Mouse (Mus musculus): Measurements from ENCODE around the gene Gm20741. TPM values are rescaled to one million over a fixed set of nuclear protein-coding genes. Genes with fewer than 3 reads are reported as not detected.

The Gm20741 gene
- polyA plus RNA-seq, 1 experiment from 2014 or later: not detected

GRCm38 (mm10) chr16:88777596-88777995 is 34.4 kb downstream of the Gm20741 start, which contains the start of gene Gm5965:
TSS of gene Gm5965 (plus strand) at chr16:88777896.
- ATAC-seq (ENCODE audit: insufficient read depth, low FRiP score): no peak
- H3K9me3 ChIP-seq (replicated peaks; ENCODE audit: control insufficient read depth, low read length): no peaks in the 10 kb centered on the region
- H3K4me1 ChIP-seq (ENCODE audit: control insufficient read depth, insufficient read depth, low read length): no peaks in the 10 kb centered on the region
- H3K27me3 ChIP-seq (ENCODE audit: control insufficient read depth, insufficient read depth, low read length): no peaks in the 10 kb centered on the region
- no peak within 1 kb of the TSS for H3K4me2 ChIP-seq (ENCODE audit: low read depth, low read length)
- H3K27ac ChIP-seq (ENCODE audit: low read length): no peak within 1 kb of the TSS
- no peak within 1 kb of the TSS for H3K9ac ChIP-seq (ENCODE audit: low read length)
- no peak within 1 kb of the TSS for H3K4me3 ChIP-seq (replicated peaks; ENCODE audit: low read length)
- WGBS: 82% methylated on average over 5 of the region's 6 CpGs
- no peaks in the 10 kb centered on the region for H3K36me3 ChIP-seq (ENCODE audit: control insufficient read depth, insufficient read depth, low read length)

GRCm38 (mm10) chr16:88774106-88774505 is 37.9 kb downstream of the Gm20741 start, which contains the start of gene 2310057N15Rik:
TSS of gene 2310057N15Rik (minus strand) at chr16:88774206.
- no peak within 1 kb of the TSS for H3K4me3 ChIP-seq (replicated peaks; ENCODE audit: low read length)
- ATAC-seq (ENCODE audit: insufficient read depth, low FRiP score): no peak
- H3K36me3 ChIP-seq (ENCODE audit: control insufficient read depth, insufficient read depth, low read length): no peaks in the 10 kb centered on the region
- H3K27ac ChIP-seq (ENCODE audit: low read length): no peak within 1 kb of the TSS
- H3K9me3 ChIP-seq (replicated peaks; ENCODE audit: control insufficient read depth, low read length): no peaks in the 10 kb centered on the region
- no peaks in the 10 kb centered on the region for H3K4me1 ChIP-seq (ENCODE audit: control insufficient read depth, insufficient read depth, low read length)
- no peaks in the 10 kb centered on the region for H3K27me3 ChIP-seq (ENCODE audit: control insufficient read depth, insufficient read depth, low read length)
- H3K9ac ChIP-seq (ENCODE audit: low read length): no peak within 1 kb of the TSS
- no peak within 1 kb of the TSS for H3K4me2 ChIP-seq (ENCODE audit: low read depth, low read length)
- WGBS: 86% methylated on average over 2 of the region's 2 CpGs

Other genes with a start within 250 kb of the Gm20741 start
- gene Cldn8, start 249.0 kb downstream of the Gm20741 start, polyA plus RNA-seq (2015; fragmentation: Nextera tagmentation; extraction: Ambion mirVana): 11.0 and 11.6 TPM in 2 replicates
- not detected in 2 replicates for gene Krtap24-1, start 199.9 kb downstream of the Gm20741 start, polyA plus RNA-seq (2015; fragmentation: Nextera tagmentation; extraction: Ambion mirVana)
- not detected in 2 replicates for gene 2310079G19Rik, start 184.6 kb downstream of the Gm20741 start, polyA plus RNA-seq (2015; fragmentation: Nextera tagmentation; extraction: Ambion mirVana)
- not detected in 2 replicates for gene Krtap26-1, start 164.4 kb downstream of the Gm20741 start, polyA plus RNA-seq (2015; fragmentation: Nextera tagmentation; extraction: Ambion mirVana)
- not detected in 2 replicates for gene Krtap27-1, start 140.5 kb downstream of the Gm20741 start, polyA plus RNA-seq (2015; fragmentation: Nextera tagmentation; extraction: Ambion mirVana)
- not detected in 2 replicates for gene 2310061N02Rik, start 104.3 kb downstream of the Gm20741 start, polyA plus RNA-seq (2015; fragmentation: Nextera tagmentation; extraction: Ambion mirVana)
- not detected in 2 replicates for gene Krtap13-1, start 83.4 kb downstream of the Gm20741 start, polyA plus RNA-seq (2015; fragmentation: Nextera tagmentation; extraction: Ambion mirVana)
- not detected in 2 replicates for gene Krtap13, start 60.6 kb downstream of the Gm20741 start, polyA plus RNA-seq (2015; fragmentation: Nextera tagmentation; extraction: Ambion mirVana)
- gene 2310034C09Rik, start 53.4 kb downstream of the Gm20741 start, polyA plus RNA-seq (2015; fragmentation: Nextera tagmentation; extraction: Ambion mirVana): not detected in 2 replicates
- gene 2310057N15Rik, start 38.0 kb downstream of the Gm20741 start, polyA plus RNA-seq (2015; fragmentation: Nextera tagmentation; extraction: Ambion mirVana): not detected in 2 replicates
- not detected in 2 replicates for gene Gm5965, start 34.3 kb downstream of the Gm20741 start, polyA plus RNA-seq (2015; fragmentation: Nextera tagmentation; extraction: Ambion mirVana)
- gene Krtap15, start 8.0 kb upstream of the Gm20741 start, polyA plus RNA-seq (2015; fragmentation: Nextera tagmentation; extraction: Ambion mirVana): not detected in 2 replicates
- not detected in 2 replicates for gene Krtap14, start 13.9 kb upstream of the Gm20741 start, polyA plus RNA-seq (2015; fragmentation: Nextera tagmentation; extraction: Ambion mirVana)
- gene Krtap19-1, start 57.2 kb upstream of the Gm20741 start, polyA plus RNA-seq (2015; fragmentation: Nextera tagmentation; extraction: Ambion mirVana): not detected in 2 replicates
- gene Krtap19-2, start 62.0 kb upstream of the Gm20741 start, polyA plus RNA-seq (2015; fragmentation: Nextera tagmentation; extraction: Ambion mirVana): not detected in 2 replicates
- not detected in 2 replicates for gene Krtap19-3, start 65.8 kb upstream of the Gm20741 start, polyA plus RNA-seq (2015; fragmentation: Nextera tagmentation; extraction: Ambion mirVana)
- gene Krtap19-4, start 72.9 kb upstream of the Gm20741 start, polyA plus RNA-seq (2015; fragmentation: Nextera tagmentation; extraction: Ambion mirVana): not detected in 2 replicates
- not detected in 2 replicates for gene Krtap19-5, start 84.2 kb upstream of the Gm20741 start, polyA plus RNA-seq (2015; fragmentation: Nextera tagmentation; extraction: Ambion mirVana)
- gene Krtap19-9b, start 120.0 kb upstream of the Gm20741 start, polyA plus RNA-seq (2015; fragmentation: Nextera tagmentation; extraction: Ambion mirVana): not detected in 2 replicates
- not detected in 2 replicates for gene Krtap16-3, start 150.7 kb upstream of the Gm20741 start, polyA plus RNA-seq (2015; fragmentation: Nextera tagmentation; extraction: Ambion mirVana)
- gene Krtap22-2, start 198.5 kb upstream of the Gm20741 start, polyA plus RNA-seq (2015; fragmentation: Nextera tagmentation; extraction: Ambion mirVana): not detected in 2 replicates
- gene Gm10229, start 203.1 kb upstream of the Gm20741 start, polyA plus RNA-seq (2015; fragmentation: Nextera tagmentation; extraction: Ambion mirVana): not detected in 2 replicates
- gene Krtap6-1, start 219.5 kb upstream of the Gm20741 start, polyA plus RNA-seq (2015; fragmentation: Nextera tagmentation; extraction: Ambion mirVana): not detected in 2 replicates
- gene Gm10228, start 229.3 kb upstream of the Gm20741 start, polyA plus RNA-seq (2015; fragmentation: Nextera tagmentation; extraction: Ambion mirVana): not detected in 2 replicates
- gene Krtap6-5, start 235.7 kb upstream of the Gm20741 start, polyA plus RNA-seq (2015; fragmentation: Nextera tagmentation; extraction: Ambion mirVana): not detected in 2 replicates